Mouse (Mus musculus) neural tube, embryonic 14.5 days (tissue): ENCODE measurements around the gene D630036H23Rik. TPM values are rescaled to one million over a fixed set of nuclear protein-coding genes. Genes with fewer than 3 reads are reported as not detected.

Experiments used
- ATAC-seq: fragments of 200-750 bp; cut with Nextera tagmentation; 2 replicates; pipeline ENCODE4 v1.8.0; 2017; ENCODE audit warnings: low read depth, mild to moderate bottlenecking, moderate TSS enrichment, moderate library complexity
- H3K27ac ChIP-seq: fragments of 300-500 bp; sonication (generic); 2 replicates; pipeline ENCODE4 v1.5.1; 2014; ENCODE audit warnings: low read depth, mild to moderate bottlenecking, control low read depth, low read length, moderate library complexity, mixed read lengths
- H3K27me3 ChIP-seq: fragments of 300-500 bp; sonication (generic); 2 replicates; pipeline ENCODE4 v1.6.1; 2014; ENCODE audit warnings: low read length; ENCODE audit not compliant: control insufficient read depth, insufficient read depth
- H3K36me3 ChIP-seq: fragments of 300-500 bp; sonication (generic); 2 replicates; pipeline ENCODE4 v1.6.1; 2014; ENCODE audit warnings: low read length, mixed read lengths; ENCODE audit not compliant: control insufficient read depth, insufficient read depth
- H3K4me1 ChIP-seq: fragments of 300-500 bp; sonication (generic); 2 replicates; pipeline ENCODE4 v1.6.1; 2014; ENCODE audit warnings: low read length; ENCODE audit not compliant: control insufficient read depth, insufficient read depth
- H3K4me2 ChIP-seq: fragments of 300-500 bp; sonication (generic); 2 replicates; pipeline ENCODE4 v1.6.1; 2014; ENCODE audit warnings: mild to moderate bottlenecking, low read depth, low read length, control low read depth
- H3K4me3 ChIP-seq: fragments of 300-500 bp; sonication (generic); 2 replicates; pipeline ENCODE4 v1.5.1; 2014; ENCODE audit warnings: low read depth, low read length, control low read depth, mixed read lengths
- H3K9ac ChIP-seq: fragments of 300-500 bp; sonication (generic); replicated peaks from 2 replicates; pipeline ENCODE4 v1.6.1; 2014; ENCODE audit warnings: low read depth, mild to moderate bottlenecking, control low read depth, low read length, mixed read lengths
- H3K9me3 ChIP-seq: fragments of 300-500 bp; sonication (generic); 2 replicates; pipeline ENCODE4 v1.6.1; 2016; ENCODE audit warnings: low read length; ENCODE audit not compliant: control insufficient read depth
- WGBS: fragments of 180-500 bp; shearing (Covaris S2); extraction: QIAGEN DNeasy Blood & Tissue Kit; methylation state at CpG from one replicate; pipeline ENCODE4 v1.1.7; 2014; 5-methylcytosine and 5-hydroxymethylcytosine counted together
- polyA plus RNA-seq: library from polyadenylated mRNA; unstranded; fragments of >200 nt; fragmentation: Nextera tagmentation; extraction: Ambion mirVana; gene quantifications from 2 replicates; pipeline ENCODE4 v1.2.1, GENCODE M21; 2014

The D630036H23Rik gene
- 2.3 and 2.6 TPM in 2 replicates for polyA plus RNA-seq

DNA sequence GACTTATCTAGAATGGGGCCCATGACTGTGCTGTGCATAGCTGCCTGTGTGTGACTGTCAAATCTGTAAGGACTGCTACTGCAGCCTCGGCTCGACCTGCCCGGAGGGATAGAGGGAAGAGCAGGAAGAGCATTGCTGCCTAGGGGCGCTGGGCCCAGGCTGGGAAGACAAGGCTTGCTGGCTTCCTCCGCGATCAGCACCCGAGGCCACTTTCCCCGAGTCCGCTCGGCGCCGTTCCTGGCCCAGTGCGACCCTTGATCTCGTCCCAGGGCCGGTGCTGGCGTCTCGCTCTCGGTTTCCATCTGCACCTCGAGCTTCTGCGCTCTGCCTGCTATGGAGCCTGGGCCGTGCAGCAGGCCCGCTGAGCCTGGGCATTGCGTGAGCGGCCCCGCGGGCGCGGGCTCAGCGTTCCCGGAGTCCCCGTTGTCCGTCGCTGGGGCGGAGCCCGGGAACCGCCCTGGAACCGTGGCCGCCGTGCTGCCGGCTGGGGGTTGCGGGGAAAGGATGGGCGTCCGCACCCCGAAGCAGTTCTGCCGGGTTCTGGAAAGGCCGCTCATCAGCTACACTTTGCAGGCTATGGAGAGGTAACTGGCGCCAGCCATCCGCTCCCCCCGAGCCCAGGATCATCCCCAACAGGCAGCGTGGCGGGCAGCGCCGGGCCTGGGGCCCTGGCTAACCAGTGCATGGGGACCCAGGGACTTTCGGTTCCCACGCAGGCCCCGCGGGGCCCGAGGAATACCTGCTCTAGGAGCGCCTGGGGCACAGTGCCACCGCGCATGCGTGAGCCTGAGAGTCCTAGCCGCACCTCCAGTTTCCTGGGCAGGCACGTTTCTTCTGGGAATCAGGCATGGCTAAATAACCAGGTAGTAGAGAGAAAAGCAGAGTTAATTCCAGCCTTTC is at the start of gene D630036H23Rik, which contains the start of gene Ispd:
D630036H23Rik (minus strand) TSS at position 741 of the 900 bp plus-strand sequence.
Ispd (plus strand) TSS at position 10 of the 900 bp plus-strand sequence.
- H3K9me3 ChIP-seq = no peaks in the 10 kb centered on the region
- no peaks in the 10 kb centered on the region for H3K36me3 ChIP-seq
- H3K27ac ChIP-seq = peak within 1 kb of the TSS; percentile 96
- H3K9ac ChIP-seq = peak within 1 kb of the TSS; percentile 91
- peak within 1 kb of the TSS; percentile 58 for H3K4me3 ChIP-seq
- H3K27me3 ChIP-seq = no peaks in the 10 kb centered on the region
- peak; percentile 96 for ATAC-seq
- peaks cover 4% of the 10 kb centered on the region; the same call in 1 of the 2 replicates for H3K4me1 ChIP-seq
- under 1% methylated on average over 64 of the region's 64 CpGs for WGBS
- peak within 1 kb of the TSS; percentile 76 for H3K4me2 ChIP-seq

DNA sequence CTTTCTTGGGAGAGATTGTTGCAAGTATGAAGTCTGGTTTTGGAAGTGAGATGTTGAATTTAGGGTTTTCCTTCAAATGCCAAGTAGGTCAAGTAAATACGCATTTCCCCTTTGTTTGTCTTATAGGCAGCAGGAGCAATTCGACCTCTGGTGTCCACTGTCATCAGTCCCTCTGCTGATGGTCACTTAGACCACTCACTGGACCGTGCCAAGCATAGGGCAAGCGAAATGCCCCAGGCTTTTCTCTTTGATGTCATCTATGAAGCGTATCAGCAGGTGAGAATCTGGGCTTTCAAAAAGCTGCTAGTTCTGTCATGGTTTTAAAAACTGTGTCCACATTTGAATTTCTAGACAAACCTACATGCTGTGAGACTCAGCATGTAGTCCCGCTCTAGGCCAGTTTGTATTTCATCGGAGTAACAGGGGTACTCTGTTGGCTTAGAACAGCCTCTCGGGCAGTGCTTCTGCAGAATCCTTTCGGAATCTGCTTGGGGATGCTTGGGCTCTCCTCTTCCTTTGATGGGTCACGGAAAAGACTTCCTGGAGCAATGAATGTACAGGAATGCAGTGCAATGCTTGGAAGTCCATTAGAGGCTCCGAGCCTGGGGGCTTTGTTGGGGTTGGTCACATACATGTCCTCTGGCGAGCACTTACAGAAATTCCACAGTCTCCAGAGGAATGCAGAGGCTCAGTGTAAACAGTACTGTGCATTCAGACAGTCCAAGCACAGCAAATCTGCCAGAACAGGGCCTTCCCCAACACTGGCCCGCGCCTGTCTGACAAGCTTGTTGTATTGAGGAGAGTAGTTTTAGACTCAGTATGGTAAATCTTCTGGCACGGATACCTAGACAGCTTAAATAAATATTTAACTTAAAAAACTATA is 44.4 kb upstream of the D630036H23Rik start:
- ATAC-seq = peak; percentile 61; the same call in 1 of the 2 replicates
- no peaks in the 10 kb centered on the region for H3K27me3 ChIP-seq
- H3K36me3 ChIP-seq = no peaks in the 10 kb centered on the region
- H3K4me2 ChIP-seq = no peak overlapping the region
- no peak overlapping the region for H3K27ac ChIP-seq
- no peaks in the 10 kb centered on the region for H3K4me1 ChIP-seq
- WGBS = 49% methylated on average over 15 of the region's 15 CpGs
- no peak overlapping the region for H3K4me3 ChIP-seq
- H3K9me3 ChIP-seq = no peaks in the 10 kb centered on the region
- no peak overlapping the region for H3K9ac ChIP-seq

DNA sequence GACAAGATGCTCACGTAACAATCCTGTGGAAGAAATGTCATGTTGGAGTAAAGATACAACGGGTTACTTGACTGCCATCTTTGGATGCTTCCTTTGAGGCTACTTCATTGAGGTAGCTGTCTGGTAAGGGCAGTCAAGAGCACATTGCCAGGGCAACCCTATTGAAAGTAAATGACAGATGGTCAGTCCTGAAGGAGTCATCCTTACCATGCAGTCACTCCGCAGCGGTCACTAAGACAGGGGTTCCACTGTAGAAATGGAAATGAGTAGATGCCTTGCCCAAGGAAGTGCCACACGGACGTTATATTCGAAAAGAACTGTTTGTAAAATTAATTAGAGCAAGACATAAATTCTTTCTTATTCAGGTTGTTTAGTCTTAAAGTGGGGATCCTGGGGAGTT is 43.3 kb upstream of the D630036H23Rik start:
- Histone ChIP-seq H3K27me3 (no peaks in the 10 kb centered on the region), H3K27ac (no peak overlapping the region), H3K4me1 (no peaks in the 10 kb centered on the region), H3K4me3 (no peak overlapping the region), H3K9me3 (no peaks in the 10 kb centered on the region), H3K36me3 (no peaks in the 10 kb centered on the region), H3K9ac (no peak overlapping the region), H3K4me2 (no peak overlapping the region)
- WGBS = 25% methylated on average over 7 of the region's 7 CpGs
- no peak for ATAC-seq

DNA sequence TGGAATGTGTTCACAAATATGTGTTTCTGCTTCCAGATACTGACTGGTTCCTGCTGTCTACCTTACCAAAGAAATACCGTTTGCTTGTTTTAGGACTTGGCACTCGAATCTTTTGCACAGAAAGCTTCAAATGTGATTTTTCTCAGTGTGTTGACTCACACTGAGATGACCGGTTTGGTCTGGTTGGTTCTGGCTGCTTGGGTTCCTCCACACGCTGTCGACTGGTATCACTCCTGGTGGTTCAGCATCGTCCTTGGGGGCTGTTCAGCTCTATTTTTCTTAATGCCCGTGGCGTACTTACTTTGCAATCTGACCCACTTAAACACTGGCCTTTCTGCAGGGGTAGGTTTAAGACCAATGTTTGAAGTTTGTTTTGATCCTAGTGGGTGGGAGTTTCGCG is 41.7 kb upstream of the D630036H23Rik start:
- Histone ChIP-seq H3K9ac (no peak overlapping the region), H3K9me3 (no peaks in the 10 kb centered on the region), H3K27me3 (no peaks in the 10 kb centered on the region), H3K4me2 (no peak overlapping the region), H3K27ac (no peak overlapping the region), H3K4me3 (no peak overlapping the region), H3K36me3 (no peaks in the 10 kb centered on the region), H3K4me1 (no peaks in the 10 kb centered on the region)
- WGBS = 84% methylated on average over 10 of the region's 10 CpGs
- ATAC-seq = no peak

DNA sequence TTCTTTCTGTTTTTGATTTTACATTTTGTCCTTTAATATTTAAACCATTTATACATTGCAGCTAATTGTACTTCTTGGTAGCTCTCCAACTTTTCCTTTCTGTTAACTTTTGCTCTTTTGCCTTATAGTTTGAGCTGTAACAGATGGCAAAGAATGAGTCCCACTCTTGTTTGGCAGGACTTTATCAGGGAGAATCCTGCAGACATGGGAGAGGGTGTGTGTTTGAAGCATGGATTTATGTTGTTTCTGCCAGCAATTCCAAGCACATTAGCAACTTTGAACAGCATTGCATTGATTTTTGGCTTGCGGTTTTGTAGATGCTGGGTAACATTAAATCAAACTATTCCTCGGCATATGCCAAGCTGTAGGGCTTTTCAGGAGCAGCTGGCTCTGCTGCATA is 13.1 kb upstream of the D630036H23Rik start:
- 83% methylated on average over 2 of the region's 2 CpGs for WGBS
- no peaks in the 10 kb centered on the region for H3K4me1 ChIP-seq
- no peak for ATAC-seq
- no peaks in the 10 kb centered on the region for H3K27me3 ChIP-seq
- no peaks in the 10 kb centered on the region; the same call in 1 of the 2 replicates for H3K9me3 ChIP-seq
- no peak overlapping the region for H3K9ac ChIP-seq
- no peak overlapping the region for H3K4me3 ChIP-seq
- H3K4me2 ChIP-seq = no peak overlapping the region
- no peak overlapping the region for H3K27ac ChIP-seq
- no peaks in the 10 kb centered on the region for H3K36me3 ChIP-seq

DNA sequence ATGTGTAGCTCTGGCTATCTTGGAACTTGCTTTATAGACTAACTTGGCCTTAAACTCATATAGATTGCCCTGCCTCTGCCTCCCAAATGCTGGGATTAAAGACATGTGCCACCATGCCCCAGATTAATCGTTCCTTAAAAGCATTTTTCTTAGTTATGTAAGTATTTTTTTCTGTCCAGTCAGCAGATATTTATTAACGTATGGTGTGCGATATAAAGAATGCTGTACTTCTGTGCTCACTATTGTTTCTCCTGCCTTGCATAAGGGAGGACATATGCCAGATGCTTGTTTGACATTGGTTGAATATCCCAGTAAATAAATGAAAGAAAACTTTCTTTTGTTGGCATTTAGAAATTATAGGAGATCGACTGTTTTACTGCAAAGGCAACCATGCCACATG is 5.0 kb upstream of the D630036H23Rik start:
- Histone ChIP-seq H3K36me3 (no peaks in the 10 kb centered on the region), H3K9ac (no peak overlapping the region), H3K27me3 (no peaks in the 10 kb centered on the region), H3K27ac (no peak overlapping the region), H3K4me2 (no peak overlapping the region), H3K4me3 (no peak overlapping the region), H3K4me1 (no peaks in the 10 kb centered on the region), H3K9me3 (no peaks in the 10 kb centered on the region)
- WGBS = 91% methylated on average over 4 of the region's 4 CpGs
- no peak for ATAC-seq

DNA sequence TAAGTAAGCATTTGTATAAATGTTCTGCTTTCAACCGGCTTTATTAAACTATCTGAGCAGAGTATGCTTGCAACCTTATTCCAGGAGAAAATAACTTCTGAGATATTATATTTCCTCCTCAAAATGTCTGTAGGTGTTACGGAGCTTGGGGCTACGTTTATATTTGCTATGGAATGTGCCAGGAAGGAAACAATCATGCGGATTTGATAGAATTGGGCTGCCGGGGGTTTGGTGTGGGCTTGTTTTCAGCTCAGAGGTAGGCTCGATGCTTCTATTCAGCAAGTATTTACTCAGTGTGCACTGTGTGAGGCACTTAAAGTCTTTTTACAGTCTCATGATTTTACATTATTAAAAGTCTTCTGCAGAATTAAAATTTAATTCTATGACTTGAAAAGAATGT is 3.4 kb upstream of the D630036H23Rik start:
- ATAC-seq = no peak
- Histone ChIP-seq H3K9me3 (no peaks in the 10 kb centered on the region), H3K4me1 (peaks cover 4% of the 10 kb centered on the region; the same call in 1 of the 2 replicates), H3K9ac (no peak overlapping the region), H3K27me3 (no peaks in the 10 kb centered on the region), H3K36me3 (no peaks in the 10 kb centered on the region), H3K4me2 (no peak overlapping the region), H3K4me3 (no peak overlapping the region), H3K27ac (no peak overlapping the region)
- WGBS = 75% methylated on average over 6 of the region's 6 CpGs

DNA sequence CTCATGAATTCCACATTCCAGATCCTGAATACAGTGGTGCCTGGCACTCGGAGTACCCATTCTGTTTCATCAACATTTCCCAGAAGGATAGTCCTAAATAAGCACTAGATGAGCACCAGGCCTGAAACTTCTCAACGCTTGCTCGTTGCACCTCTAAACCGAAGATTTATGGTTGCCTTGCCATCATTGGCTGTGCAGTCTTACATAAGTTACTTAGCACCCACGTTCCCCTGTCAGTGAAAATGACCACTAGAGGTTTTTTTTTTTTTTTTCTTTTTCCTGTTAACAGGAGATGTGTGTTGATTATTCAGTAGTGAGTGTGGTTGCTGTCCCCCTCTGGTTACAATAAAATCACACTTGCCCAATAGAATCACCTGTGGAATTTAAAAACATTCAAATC is 1.2 kb downstream of the D630036H23Rik start:
- no peak overlapping the region for H3K9ac ChIP-seq
- WGBS = 30% methylated on average over 5 of the region's 5 CpGs

More for the DNA sequence above, 1.2 kb downstream of the D630036H23Rik start:
- Histone ChIP-seq H3K27me3 (no peaks in the 10 kb centered on the region), H3K36me3 (no peaks in the 10 kb centered on the region), H3K4me1 (peaks cover 4% of the 10 kb centered on the region; the same call in 1 of the 2 replicates), H3K9me3 (no peaks in the 10 kb centered on the region), H3K27ac (no peak overlapping the region), H3K4me3 (no peak overlapping the region), H3K4me2 (peak overlapping the region; percentile 76)
- ATAC-seq = no peak
